Mouse (Mus musculus): Measurements from ENCODE around the gene Vmn2r90.
A peak's percentile ranks its signal among the peaks of the same experiment; 100 is the strongest.
"Not testable (repeated sequence)": the region's sequence is repeated elsewhere in the genome, so short reads cannot be mapped to it uniquely, and the experiment has no call there.

Vmn2r90 gene

DNA sequence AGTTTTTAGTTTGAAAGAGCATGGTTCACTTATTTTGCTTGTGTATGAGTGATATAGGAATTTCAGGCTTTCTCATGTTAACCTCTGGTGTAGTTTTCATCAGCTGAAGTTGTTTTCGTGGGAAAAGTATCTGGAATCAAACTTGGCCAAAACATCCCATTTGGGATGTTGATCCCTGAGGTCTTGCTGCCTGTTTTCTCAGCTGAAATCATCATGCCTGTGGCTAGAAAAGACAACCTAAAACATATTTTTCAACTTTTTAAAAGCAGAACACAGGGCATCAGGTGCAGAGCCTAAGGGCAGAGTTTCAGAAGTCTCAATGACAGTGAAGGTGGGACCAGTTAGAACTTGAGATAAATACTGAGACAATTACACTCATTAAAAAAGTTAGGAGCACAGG lies at the start of gene Vmn2r90:
Gene Vmn2r90, plus strand, starts transcription at position 301 of the 400 bp plus-strand sequence.
- DNase-seq (ENCODE audit: low read depth) = no peak

DNA sequence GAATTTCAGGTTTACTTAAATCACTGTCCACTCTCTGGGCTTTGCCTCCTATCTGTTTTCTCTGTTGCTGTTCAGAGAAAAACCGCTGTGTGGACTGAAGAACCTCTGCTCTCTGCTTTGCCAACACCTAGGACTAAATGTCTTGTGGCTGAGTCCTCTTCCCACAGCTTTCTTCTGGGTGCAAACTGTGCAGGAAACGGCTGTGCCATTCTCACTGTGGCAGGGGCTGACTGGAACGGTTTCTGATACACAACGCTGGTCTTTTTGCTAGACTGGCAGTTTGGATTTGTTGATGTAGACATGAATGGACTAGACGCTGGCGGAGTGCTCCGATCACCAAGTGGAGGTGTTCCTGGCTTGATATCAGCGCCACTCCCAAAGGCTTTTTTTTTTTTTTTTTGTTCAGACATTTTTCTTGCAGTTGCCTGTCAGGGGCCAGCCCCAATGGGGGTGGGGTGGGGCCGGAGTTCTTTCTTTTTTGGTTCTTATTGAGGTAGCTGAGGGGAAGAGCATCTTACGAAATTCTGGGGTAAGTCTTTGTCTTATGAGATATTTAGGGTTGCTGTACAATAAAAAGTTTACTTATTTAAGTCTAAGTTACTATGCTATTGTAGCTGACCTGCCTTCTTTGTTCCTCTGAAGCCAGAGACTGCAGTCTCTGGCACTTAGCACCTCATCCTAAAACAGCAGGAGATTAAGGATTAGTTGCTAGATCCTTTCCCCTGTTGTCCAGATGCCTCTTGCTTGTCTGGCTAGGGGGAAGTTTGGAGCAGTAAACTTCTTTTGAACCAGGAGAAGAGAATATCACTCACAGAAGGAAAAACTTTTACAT lies 48.3 kb upstream of the Vmn2r90 start:
- no peak for DNase-seq (ENCODE audit: low read depth)

DNA sequence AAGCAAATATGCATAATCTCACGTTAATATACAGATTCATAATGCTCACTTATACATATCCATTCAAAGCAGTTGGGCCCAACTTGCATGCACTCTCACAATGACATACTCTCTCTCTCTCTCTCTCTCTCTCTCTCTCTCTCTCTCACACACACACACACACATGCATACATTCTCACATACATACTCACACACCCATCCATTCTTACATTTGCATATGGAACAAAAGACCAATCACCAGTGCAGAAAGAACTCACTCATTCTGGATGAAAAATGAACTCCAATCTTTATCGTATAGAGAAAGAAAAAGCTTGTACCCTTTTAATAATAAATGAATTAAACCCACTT lies 47.7 kb upstream of the Vmn2r90 start:
- no peak for DNase-seq (ENCODE audit: low read depth)

DNA sequence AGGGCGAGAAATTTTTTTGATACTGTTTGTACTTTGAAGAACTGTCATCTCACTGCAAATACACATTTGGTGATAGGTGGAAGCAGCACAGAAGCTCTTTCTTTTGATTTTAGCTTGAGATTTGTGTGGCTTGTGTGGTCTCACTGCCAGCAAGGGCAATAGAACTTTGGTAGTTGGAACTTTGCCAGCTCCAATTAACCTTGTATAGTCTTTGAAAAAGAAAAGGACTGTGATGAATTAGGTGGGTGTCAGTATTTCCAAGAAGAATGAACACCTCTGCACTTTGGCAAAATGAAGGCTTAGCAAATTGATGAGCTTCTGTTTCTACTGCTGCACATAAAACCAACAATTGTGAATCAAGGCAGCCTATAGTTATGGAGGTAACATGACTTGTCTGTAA lies 24.8 kb upstream of the Vmn2r90 start:
- DNase-seq (ENCODE audit: low read depth) = no peak

DNA sequence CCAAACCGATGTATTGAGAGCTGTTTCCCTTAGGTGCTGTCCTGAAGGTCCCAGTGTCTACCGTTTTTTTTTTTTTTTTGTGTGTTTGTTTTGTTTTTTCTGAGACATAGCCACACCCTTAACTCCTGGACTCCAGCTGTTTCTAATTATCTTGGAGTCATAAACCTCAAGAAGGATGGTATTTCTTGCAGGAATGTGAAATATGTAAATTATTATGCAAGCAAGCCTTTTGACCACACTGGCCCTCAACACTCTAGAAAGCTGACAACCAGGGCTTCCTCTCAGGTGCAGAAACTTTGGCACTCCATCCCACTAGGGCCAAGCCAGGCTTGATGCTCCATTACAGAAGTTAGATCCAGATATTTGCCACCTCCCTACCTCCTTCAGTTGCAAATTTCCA lies 12.9 kb upstream of the Vmn2r90 start:
- DNase-seq (ENCODE audit: low read depth) = peak; percentile 22

DNA sequence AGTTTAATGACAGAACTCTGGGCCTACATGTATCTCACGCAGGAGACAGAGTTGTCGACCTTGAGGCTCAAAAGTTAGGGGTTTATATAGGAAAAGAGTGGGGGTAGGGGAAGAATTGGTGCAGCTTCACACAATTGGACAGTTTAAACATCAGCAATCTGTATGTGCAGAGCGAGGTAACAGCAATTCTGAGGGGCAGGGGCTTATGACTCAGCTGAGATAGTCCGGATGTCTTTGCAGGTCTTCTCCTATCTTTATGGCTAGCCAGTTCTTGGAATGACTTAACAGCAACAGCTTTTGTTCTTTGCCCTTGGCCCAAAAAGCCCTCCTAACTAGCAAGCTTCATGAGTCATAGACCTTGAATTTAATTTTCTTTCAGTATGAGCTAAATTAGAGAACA lies 28.8 kb downstream of the Vmn2r90 start:
- DNase-seq (ENCODE audit: low read depth) = not testable (repeated sequence)

DNA sequence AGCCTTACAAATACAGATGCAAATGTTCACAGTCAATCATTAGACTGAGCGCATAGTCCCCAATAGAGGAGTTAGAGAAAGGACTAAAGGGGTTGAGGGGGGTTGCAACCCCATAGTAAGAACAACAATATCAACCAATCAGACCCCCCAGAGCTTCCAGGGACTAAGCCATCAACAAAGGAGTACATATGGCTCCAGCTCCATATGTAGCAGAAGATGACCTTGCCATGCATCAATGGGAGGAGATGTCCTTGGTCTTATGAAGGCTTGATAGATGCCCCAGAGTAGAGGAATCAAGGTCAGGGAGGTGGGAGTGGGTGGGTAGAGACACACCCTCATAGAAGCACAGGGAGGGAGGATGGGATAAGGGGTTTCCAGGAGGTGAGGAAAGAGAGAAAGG lies 35.1 kb downstream of the Vmn2r90 start:
- DNase-seq (ENCODE audit: low read depth) = no peak

DNA sequence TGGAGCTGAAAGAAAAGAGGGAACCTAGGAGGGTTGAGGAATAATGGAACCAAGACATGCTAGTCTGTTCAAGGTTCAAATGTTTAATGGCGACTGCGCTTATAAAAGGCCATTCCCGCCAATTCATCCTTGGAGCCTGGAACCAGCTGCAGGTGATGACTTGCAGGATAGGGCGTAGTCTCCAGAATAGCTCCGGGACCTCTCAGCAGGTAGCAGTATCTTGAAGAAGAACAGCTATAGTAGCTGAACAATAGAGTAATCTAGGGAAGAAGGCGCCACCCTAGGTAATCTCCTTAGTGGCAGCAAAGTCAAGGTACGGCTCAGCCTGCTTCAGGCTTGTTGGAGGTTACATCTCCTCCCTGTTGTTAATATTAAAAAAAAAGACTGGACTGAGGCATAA lies 35.8 kb downstream of the Vmn2r90 start:
- DNase-seq (ENCODE audit: low read depth) = not testable (repeated sequence)

DNA sequence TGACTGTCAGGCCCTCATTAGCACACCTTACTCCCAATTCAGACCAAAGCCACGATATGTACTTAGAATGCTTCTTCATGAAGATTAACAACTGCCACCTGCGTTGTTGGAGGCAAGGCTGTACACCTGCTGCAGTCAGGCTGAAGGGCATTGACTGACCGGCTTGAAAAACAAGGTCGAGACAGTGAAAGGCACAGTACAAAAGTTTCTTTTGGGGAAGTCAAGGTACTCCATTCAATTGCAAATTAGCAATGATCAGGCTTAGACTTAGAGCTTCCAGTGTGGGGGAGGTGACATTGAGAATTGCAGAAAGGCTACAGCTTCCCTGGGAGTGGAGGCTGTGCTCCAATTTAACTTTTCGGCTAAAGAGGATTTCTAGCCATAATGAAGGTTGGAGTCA lies 36.4 kb downstream of the Vmn2r90 start:
- not testable (repeated sequence) for DNase-seq (ENCODE audit: low read depth)

DNA sequence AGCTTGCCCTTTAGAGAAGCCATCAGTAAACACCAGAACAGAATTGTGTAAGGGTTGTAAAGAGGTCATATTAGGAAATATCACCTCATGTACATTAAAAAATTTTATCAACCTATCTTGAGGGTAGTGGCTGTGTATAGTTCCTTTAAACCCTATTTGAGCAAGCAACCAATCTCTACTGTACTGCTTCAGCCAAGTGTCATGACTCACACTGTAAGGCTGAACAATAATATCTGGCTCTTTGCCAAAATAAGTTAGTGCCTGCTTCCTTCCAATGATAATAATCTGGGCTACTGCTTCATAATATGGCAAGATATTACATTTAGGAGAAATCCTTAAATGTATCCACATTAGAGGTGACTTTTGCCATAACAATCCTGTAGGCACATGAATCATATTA lies 38.0 kb downstream of the Vmn2r90 start:
- not testable (repeated sequence) for DNase-seq (ENCODE audit: low read depth)

DNA sequence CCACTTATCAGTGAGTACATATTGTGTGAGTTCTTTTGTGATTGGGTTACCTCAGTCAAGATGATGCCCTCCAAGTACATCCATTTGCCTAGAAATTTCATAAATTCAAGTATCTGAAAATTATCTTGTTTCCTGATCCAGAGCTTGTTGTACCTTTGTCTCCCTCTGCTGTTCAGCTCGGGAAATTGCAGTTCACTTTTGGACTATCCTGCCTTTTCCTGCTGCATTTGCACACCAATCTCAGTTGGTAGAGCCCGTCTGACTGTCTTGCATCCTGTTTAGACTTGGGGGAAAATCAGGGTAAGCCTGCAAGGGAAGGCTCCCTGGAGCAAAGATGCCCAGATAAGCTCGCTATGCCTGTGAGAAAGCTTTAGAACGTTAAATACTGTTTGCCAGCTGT lies 45.8 kb downstream of the Vmn2r90 start:
- peak; percentile 51 for DNase-seq (ENCODE audit: low read depth)

DNA sequence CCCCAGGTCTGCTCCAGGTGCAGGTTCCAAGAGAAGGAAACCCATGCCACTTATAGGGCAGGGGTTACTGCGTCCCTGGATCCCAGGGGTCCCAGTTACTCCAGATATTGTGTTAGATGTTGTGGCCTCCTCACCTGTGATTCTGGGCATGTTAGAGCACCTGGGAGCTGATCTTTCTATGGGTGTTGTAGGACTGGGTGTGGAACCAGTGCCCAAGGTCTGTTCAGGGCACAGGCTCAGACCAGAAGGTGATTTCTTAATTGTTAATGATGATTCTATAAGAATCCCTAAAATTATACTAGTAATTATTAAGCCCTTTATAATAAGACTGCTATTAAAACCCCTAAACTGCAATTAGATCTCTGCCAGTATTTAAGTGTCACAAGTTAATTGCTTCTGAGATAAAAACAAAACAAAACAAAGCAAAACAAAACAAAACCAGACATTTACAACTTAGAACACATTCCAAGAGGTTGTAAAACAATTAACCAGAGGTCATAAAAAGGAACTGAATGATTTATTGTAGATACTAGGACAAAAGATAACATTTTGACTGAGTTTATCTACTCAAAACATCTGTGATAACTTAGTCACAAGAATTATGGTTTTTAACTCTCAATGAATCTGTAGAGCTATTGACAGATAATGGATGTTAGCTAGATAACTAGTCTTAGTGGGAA lies 59.2 kb downstream of the Vmn2r90 start:
- DNase-seq (ENCODE audit: low read depth) = no peak

DNA sequence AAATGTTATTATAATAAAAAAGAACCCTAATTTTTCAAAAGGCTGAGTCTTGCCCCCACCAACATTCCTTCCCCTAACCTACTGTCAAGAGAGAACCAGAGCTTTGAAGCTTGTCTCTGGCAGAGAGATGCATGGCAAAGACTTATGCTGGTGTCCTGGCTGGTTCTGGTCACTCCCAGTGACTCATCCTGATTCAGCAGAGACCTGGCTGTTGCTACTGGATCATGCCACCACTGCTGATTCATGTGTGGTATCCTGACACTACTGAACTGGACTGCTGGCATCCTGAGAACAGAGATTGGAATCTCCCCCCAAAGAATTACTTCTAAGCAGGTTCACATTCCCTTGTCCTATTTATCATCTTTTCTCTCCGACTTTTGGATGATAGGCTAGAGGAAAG lies 60.7 kb downstream of the Vmn2r90 start:
- peak; percentile 41 for DNase-seq (ENCODE audit: low read depth)

DNA sequence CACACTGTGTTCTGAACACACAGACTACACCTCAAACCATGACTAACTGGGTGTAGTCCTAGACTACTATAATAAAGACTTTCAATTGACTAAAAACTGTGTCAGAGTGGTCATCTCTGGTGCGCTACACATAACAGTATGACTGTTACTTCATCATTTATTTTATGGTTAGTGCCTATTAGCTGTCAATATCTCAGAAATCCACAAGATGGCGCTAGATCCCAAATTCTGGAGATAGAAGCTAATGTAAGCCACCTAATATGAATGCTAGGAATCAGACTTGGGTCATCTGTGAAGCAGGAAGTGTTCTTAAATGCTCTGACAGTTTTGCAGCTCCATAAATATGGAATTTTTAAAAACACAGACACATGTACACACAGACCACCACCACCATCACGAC lies 62.9 kb downstream of the Vmn2r90 start:
- peak; percentile 45 for DNase-seq (ENCODE audit: low read depth)
